Mouse (Mus musculus) adrenal gland, adult (tissue): ENCODE measurements around the gene Psmd1.

Source experiments
- DNase-seq, 2 experiments: peaks; one replicate each; pipeline ENCODE4 v3.0.0; 2022 to 2023; ENCODE audit warnings: low spot score in 1 of 2; ENCODE audit not compliant: inconsistent age in 2 of 2

Psmd1 gene

DNA sequence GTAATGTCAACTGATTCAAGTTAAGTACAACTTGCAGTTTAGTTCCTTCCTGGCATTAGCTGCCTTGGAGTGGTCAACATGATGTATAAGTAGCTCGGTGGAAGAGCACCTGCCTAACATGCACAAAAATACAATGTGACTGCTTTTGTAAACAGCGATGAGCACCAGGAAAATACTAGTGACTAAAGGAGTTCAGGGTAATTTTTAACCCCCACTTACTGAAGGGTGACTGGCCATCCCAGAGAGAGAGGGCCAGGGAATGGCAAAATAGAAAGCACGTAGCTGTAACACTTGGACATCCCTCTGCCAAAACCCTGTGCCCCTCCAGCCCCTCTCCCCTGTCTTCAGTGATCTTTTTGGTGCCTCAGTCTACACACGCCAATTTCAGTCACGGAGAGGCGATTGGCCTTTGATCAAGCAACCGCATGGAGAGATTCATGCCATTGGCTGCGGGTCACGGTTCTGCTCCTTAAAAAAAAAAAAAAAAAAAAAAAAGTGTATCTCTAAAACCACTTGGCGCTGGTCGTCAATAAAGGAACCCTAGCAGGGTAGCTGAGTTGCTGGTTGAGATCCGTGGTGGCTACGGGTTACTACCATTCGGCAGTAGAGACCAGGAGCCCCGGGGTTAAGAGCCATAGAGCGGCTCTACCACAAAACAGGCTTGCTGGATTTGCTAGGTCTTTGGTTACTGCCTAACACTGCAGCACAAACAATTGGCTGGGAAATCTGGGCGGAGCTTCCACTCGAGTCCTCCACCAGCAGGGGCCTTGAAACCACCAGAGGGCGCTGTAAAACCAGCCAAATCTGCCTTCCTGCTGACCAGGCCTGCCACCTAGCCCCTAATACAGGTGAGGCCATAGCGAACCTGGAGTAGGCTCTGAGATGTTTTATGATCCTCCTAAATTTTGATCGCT, 5.1 kb upstream of the Psmd1 start:
- DNase-seq, result peak; percentile 89 to 98

DNA sequence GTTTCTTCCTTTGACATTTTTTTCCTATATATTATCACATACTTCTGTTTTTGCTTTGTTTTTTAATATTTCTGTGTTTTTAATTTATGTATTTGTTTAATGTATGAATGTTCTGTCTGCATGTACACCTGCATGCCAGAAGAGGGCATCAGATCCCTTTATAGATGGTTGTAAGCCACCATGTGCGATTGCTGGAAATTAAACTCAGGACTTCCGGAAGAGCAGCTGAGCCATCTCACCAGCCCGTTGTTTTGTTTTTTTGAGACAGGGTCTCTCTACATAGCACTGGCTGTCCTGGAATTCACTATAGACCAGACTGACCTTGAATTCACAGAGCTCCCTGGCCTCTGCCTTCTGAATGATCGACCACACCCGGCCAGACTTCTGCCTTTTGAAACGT, 1.7 kb upstream of the Psmd1 start:
- DNase-seq, result peak in 1 of 2 experiments; percentile 34

GRCm38 (mm10) chr1:86076565-86076964, 12.4 kb downstream of the Psmd1 start:
- no peak for DNase-seq

DNA sequence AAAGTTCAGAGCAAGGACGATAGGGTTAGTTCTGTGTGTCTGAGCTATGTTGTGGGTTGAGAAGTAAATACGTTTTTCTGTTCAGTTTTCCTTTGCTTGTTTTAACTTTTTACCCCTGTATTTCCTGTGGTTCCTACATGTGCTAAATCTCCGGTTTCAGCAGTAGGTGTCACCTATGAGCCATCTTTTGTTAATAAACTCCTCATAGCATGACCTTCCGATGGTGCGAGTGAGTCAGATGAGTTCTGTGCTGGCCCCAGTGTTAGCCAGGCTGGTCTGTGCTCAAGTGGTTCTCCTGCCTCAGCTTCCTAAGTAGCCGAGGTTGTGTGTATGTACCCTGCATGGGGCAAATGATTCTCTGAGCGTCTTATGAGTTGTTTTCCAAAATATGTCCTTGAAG, 30.2 kb downstream of the Psmd1 start:
- peak; percentile 37 to 58 for DNase-seq

DNA sequence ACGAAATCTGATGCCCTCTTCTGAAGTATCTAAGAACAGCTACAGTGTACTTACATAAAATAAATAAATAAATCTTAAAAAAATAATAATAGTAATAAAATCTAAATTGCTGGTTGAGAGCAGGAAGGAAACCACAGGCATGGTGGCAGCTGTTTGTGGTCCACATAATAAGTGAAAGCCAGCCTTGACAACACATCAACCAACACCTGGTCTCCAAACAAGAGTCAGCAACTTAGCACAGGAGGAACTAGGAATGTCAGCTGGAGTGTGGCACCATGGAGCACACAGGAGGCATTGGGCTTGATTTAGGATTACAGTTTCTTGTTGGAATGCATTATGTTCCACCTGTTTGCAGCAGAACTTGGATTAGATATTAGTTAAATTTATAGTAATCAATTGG, 40.9 kb downstream of the Psmd1 start:
- no peak for DNase-seq

- DNase-seq, result peak; percentile 20 to 43
Observed at GRCm38 (mm10) chr1:86111779-86112178, 47.6 kb downstream of the Psmd1 start, which contains the start of gene Htr2b. Gene Htr2b (minus strand): TSS chr1:86111970.

DNA sequence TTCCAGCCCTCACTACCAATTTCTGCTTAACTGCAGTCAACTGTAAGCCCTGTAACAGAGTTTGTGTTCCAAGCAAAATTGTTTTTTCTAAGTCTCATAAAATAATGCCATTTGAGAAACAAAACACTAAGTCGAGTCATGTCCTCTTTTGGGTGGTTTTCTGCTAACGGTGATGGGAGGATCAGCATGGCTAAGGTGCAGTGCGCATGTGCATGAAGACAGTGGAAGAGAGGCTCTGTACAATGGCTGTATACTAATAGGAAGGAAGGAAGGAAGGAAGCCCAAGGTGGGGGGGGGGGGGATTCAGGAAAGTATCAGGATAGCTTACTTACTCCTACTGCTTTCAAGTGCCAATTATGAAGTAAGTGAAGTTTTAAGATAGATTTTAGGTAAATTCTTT, 50.0 kb downstream of the Psmd1 start:
- DNase-seq, result no peak

DNA sequence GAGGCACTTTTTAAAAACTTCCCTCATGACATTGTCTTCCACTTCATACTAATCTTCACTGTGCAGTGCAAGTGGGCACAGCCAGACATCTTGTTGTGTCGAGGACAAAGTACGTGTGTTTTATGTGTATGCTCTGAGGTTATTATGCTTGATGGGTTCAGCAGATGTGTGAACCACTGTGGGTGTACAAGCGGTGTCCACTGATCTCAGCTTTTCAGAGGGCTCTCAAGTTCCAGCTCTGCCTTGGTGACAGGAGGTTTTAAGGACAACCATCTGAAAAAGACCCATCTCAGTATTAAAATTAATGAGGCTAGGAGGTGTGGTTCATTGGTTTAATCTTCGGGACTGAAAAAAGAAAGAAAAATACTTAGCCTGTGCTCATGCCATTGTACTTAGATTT, 55.4 kb downstream of the Psmd1 start:
- no peak for DNase-seq

DNA sequence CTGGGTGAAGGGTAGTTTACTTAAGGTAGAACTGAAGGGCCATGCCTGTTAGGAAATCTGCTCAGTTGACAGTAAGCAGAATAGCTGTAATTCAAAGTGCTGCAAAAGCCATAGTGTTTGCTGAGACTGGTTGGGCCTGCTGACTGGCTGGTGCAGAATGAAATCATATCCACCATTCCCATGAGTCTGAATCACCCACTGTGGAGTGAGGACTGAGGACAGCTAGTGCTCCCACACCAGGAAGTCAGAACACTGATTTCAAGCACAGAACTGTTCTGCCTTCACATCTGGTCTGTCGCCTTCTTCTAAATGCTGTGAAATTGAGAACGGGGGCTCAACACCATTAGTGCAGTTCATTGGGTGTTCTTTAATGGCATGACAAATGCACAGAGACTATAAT, 61.8 kb downstream of the Psmd1 start:
- DNase-seq, result peak; percentile 35 to 52

GRCm38 (mm10) chr1:86133337-86133736, 69.2 kb downstream of the Psmd1 start, which contains the start of gene Gm21972:
Gene Gm21972 (plus strand): TSS chr1:86133637.
- no peak for DNase-seq

GRCm38 (mm10) chr1:86135315-86135714, 71.1 kb downstream of the Psmd1 start:
- no peak for DNase-seq

- no peak for DNase-seq
Observed at GRCm38 (mm10) chr1:86141081-86141480, 76.9 kb downstream of the Psmd1 start.

GRCm38 (mm10) chr1:86143165-86143564, 79.0 kb downstream of the Psmd1 start:
- DNase-seq, result no peak

- no peak for DNase-seq
Observed at GRCm38 (mm10) chr1:86144001-86144944, 80.1 kb downstream of the Psmd1 start.

DNA sequence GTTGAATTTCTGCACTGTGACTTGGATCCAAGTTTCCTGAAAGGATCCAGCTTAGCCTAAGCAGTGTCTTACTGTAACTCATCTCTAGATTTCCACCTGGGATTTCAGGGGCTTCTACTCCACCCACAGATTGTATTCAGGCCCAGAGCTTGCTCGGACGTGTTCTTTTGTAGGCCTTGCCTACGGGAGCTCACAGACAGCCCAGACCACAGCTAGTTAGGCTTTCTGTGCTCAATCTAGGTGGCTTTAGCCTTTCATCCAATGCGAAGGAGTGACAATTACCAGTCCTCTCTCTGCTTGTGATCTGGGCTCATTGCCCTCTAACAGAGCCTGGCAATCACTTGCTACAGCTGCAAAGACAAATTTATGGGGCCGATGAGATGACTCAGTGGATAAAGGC, 82.1 kb downstream of the Psmd1 start:
- DNase-seq, result no peak

DNA sequence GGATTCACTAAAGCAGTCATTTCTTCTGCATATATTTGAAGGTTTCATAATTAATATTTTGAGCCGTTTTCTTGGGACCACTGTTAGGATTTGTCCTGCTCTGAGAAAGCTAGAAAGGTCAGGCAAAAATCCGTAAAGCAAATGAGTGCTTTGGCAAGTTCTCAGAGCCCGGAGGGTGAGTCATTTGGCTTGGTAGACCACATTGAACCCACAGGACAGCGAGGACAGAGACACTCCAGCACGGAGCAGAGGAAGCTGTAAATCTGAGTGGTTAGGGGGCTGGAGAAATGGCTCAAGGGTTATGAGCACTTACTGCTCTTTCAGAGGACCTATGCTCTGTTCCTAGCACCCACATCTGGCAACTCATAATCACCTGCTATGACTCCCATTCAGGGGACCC, 83.4 kb downstream of the Psmd1 start:
- peak; percentile 76 to 84 for DNase-seq

- no peak for DNase-seq
Observed at GRCm38 (mm10) chr1:86148161-86148560, 84.0 kb downstream of the Psmd1 start.

DNA sequence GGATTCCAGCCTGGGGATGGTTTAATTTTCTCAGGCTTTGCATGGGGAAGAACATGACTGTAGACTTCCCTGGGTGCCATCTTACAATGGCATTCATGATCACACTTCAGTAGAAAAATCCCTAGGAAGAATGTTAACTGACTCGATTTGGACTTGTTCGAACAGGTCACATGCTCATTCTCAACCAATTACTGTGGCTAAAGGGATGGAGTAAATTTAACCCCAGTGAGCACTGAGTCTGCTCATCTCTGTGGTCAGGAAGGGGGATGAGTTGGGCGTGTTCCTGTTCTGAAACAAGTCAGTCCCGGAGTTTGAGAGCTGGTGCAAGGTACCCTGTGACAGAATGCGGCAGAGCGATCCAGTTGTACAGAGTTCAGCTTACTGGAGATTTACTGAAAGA, 86.7 kb downstream of the Psmd1 start:
- no peak for DNase-seq

DNA sequence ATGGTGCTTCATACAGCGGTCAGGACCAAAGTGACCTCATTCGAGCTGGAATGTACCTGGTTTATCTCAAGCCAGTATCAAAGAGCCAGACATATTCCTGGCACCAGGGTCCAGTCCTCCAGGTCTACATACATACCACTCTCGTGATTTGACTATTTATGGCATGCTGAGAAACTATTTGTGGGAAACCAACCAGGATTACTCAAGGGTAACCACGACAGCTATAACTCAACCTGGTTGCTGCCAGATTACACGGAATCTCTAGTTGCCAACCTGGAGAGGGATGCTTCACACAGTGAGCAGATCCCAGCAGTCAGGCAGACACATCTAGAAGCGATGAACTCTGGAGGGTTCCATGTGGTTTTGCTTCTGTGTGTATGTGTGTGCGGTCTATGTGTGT, 87.2 kb downstream of the Psmd1 start:
- no peak for DNase-seq

DNA sequence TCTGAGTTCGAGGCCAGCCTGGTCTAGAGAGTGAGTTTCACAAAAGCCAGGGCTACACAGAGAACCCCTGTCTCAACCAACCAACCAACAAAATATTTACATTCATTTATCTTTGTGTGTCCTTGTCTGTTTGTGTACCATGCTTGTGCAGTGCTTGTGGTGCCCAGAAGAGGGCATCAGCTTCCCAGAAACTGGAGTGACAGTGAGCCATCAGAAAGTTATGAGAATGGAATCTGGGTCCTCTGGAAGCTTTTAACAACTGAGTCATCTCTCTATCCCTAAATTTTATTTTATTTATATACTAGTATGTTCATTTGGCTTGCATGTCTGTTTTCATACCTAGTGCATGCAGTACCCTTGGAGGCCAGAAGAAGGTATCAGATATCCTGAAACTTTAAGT, 88.4 kb downstream of the Psmd1 start:
- peak in 1 of 2 experiments; percentile 44 for DNase-seq

GRCm38 (mm10) chr1:86154133-86154823, 90.1 kb downstream of the Psmd1 start, which contains the start of gene Armc9:
Gene Armc9 (plus strand): TSS chr1:86154780.
- peak; percentile 96 to 97 for DNase-seq
